In the genomic region with DNA sequence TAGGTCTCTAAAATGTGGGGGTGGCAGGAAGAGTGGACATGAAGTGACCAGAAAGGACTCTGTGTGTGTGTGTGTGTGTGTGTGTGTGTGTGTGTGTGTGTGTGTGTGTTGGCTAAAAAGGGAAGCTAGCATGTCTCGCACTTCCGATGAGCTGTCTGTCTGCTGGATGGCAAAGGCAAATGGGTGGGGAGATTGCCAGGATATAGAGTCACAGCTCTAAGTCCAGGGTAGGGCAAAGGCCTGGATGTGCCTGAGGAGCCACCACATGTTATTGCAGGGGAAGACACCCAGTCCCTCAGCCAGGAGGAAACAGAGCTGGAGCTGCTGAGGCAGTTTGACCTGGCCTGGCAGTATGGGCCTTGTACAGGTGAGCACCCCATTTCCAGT, we compare ENCODE assay signal across 8 mouse cellular contexts. TPM values are rescaled to one million over a fixed set of nuclear protein-coding genes. Genes with fewer than 3 reads are reported as not detected.
DNase-seq lines count a peak whose midpoint lies in the region; ATAC-seq and TF ChIP-seq lines count a peak whose summit lies in the region.

No protein-coding gene starts in this region.

- H3ac ChIP-seq in C2C12 (ENCODE audit: control insufficient read depth, insufficient read length, low read depth): peak overlapping the region; percentile 62

- WGBS in limb, embryonic 14.5 days: 36% methylated on average over 2 of the region's 2 CpGs
- WGBS in neural tube, embryonic 14.5 days: 52% methylated on average over 2 of the region's 2 CpGs

- peak; percentile 37 for DNase-seq in gastrocnemius, postnatal 14 days
- no peak for DNase-seq in gastrocnemius, postnatal 4 days (ENCODE audit: low spot score in 2 of 2)
- no peak for DNase-seq in limb, embryonic 14.5 days (ENCODE audit: low spot score)
- DNase-seq in adrenal gland, postnatal 36 days: no peak
- DNase-seq in testis, postnatal 10 days (ENCODE audit: low spot score): no peak

- no peaks in the 10 kb centered on the region for H3K79me3 ChIP-seq in C2C12 (ENCODE audit: low read depth)

- peaks cover 12% of the 10 kb centered on the region for H3K79me2 ChIP-seq in C2C12 (ENCODE audit: control insufficient read depth, insufficient read depth)

- peak overlapping the region; percentile 35 for H3K4me3 ChIP-seq in C2C12 (ENCODE audit: insufficient read depth, poor library complexity, severe bottlenecking)
- H3K4me3 ChIP-seq in limb, embryonic 14.5 days (replicated peaks; ENCODE audit: low read length): peak overlapping the region; percentile 53
- peak overlapping the region; percentile 50 for H3K4me3 ChIP-seq in neural tube, embryonic 14.5 days (ENCODE audit: low read depth, low read length)

- intact Hi-C loops in gastrocnemius, postnatal 14 days (cut with DNase I; ENCODE audit: low total_unique reads): no loop called here

- H3K36me3 ChIP-seq in C2C12 (ENCODE audit: control insufficient read depth, insufficient read depth): no peaks in the 10 kb centered on the region
- H3K36me3 ChIP-seq in limb, embryonic 14.5 days (ENCODE audit: control insufficient read depth, insufficient read depth, low read length): no peaks in the 10 kb centered on the region
- H3K36me3 ChIP-seq in neural tube, embryonic 14.5 days (ENCODE audit: control insufficient read depth, insufficient read depth, low read length): no peaks in the 10 kb centered on the region

- peak overlapping the region; percentile 61 for H3K9ac ChIP-seq in limb, embryonic 14.5 days (ENCODE audit: low read depth, low read length, severe bottlenecking)
- H3K9ac ChIP-seq in neural tube, embryonic 14.5 days (replicated peaks; ENCODE audit: low read depth, low read length): peak overlapping the region; percentile 71

- peaks cover 9% of the 10 kb centered on the region; the same call in 1 of the 2 replicates for H3K4me1 ChIP-seq in limb, embryonic 14.5 days (ENCODE audit: control insufficient read depth, insufficient read depth, low read length)
- peaks cover 8% of the 10 kb centered on the region for H3K4me1 ChIP-seq in neural tube, embryonic 14.5 days (ENCODE audit: control insufficient read depth, insufficient read depth, low read length)

- no peak for TF ChIP-seq POLR2A in limb, embryonic 14.5 days (IDR thresholded peaks at IDR 0.05; ENCODE audit: borderline replicate concordance, extremely low read depth, insufficient read depth, insufficient read length)

- H3K4me2 ChIP-seq in limb, embryonic 14.5 days (replicated peaks; ENCODE audit: low read depth, low read length, severe bottlenecking): peak overlapping the region; percentile 81
- peak overlapping the region; percentile 83 for H3K4me2 ChIP-seq in neural tube, embryonic 14.5 days (ENCODE audit: low read depth, low read length)

- 0 out of 2 replicates have a peak, but pooled peaks have one; percentile 4 for ATAC-seq in erythroid progenitor cell, adult 5-6 weeks (replicated peaks; ENCODE audit: low FRiP score, poor library complexity, severe bottlenecking)
- no peak for ATAC-seq in limb, embryonic 14.5 days (ENCODE audit: low FRiP score, low read depth)
- no peak for ATAC-seq in neural tube, embryonic 14.5 days (ENCODE audit: low read depth)

- no peaks in the 10 kb centered on the region for H3K27me3 ChIP-seq in C2C12 (ENCODE audit: control insufficient read depth, insufficient read depth, insufficient read length)
- no peaks in the 10 kb centered on the region for H3K27me3 ChIP-seq in limb, embryonic 14.5 days (ENCODE audit: control insufficient read depth, insufficient read depth, low read length)
- no peaks in the 10 kb centered on the region for H3K27me3 ChIP-seq in neural tube, embryonic 14.5 days (ENCODE audit: control insufficient read depth, insufficient read depth, low read length)

- no peaks in the 10 kb centered on the region for H3K9me3 ChIP-seq in limb, embryonic 14.5 days (ENCODE audit: control insufficient read depth, low read length)
- H3K9me3 ChIP-seq in neural tube, embryonic 14.5 days (ENCODE audit: control insufficient read depth, low read length): no peaks in the 10 kb centered on the region

- peak overlapping the region; percentile 27; the same call in 1 of the 2 replicates for H3K27ac ChIP-seq in limb, embryonic 14.5 days (replicated peaks; ENCODE audit: low read depth, low read length)
- peak overlapping the region; percentile 72 for H3K27ac ChIP-seq in neural tube, embryonic 14.5 days (ENCODE audit: low read depth, low read length)

- TF ChIP-seq CTCF in C2C12 (IDR thresholded peaks at IDR 0.05; ENCODE audit: control insufficient read depth, insufficient read depth, insufficient read length): no peak

TF ChIP-seq in C2C12, 6 proteins besides CTCF, POLR2A, EP300 and RAD21:
- no peak for TF ChIP-seq FOSL1 (IDR thresholded peaks at IDR 0.05; ENCODE audit: insufficient read depth, low read length, poor library complexity, severe bottlenecking)
- TF ChIP-seq CEBPB (IDR thresholded peaks at IDR 0.05; ENCODE audit: low read depth): no peak
- no peak for TF ChIP-seq USF1 (IDR thresholded peaks at IDR 0.05; ENCODE audit: low read depth)
- no peak for TF ChIP-seq MYOG (IDR thresholded peaks at IDR 0.05; ENCODE audit: control insufficient read depth, extremely low read depth, insufficient read length)
- TF ChIP-seq MAX (IDR thresholded peaks at IDR 0.05): no peak
- TF ChIP-seq MYOD1 (IDR thresholded peaks at IDR 0.05; ENCODE audit: control insufficient read depth, insufficient read length, low read depth): no peak
TF ChIP-seq in C2C12: peak in this region for 0.

RNA-seq across cellular contexts. Expression of a gene that starts 0.5 kb away (rescaled TPM):
- 10 to 100 TPM; 21.4 to 22.7 TPM for total RNA-seq in gastrocnemius, postnatal 14 days (2021)
- total RNA-seq in gastrocnemius, postnatal 4 days (2021): 10 to 100 TPM; 31.4 to 34.3 TPM
- polyA plus RNA-seq in C2C12 (2012; fragmentation: generic; extraction: Trizol): 112 TPM
- total RNA-seq in erythroid progenitor cell, adult 5-6 weeks (2015; ENCODE audit: low replicate concordance): 21.8 and 24.5 TPM in 2 replicates
- 5.0 and 16.1 TPM in 2 replicates for total RNA-seq in erythroid progenitor cell, adult 5-6 weeks (2017; ENCODE audit: low replicate concordance)
- polyA plus RNA-seq in limb, embryonic 14.5 days (2012; rRNA removed): 48.0 and 50.7 TPM in 2 replicates
- 26.5 and 28.4 TPM in 2 replicates for polyA plus RNA-seq in limb, embryonic 14.5 days (2014; fragmentation: Nextera tagmentation; extraction: Ambion mirVana)
- polyA plus RNA-seq in neural tube, embryonic 14.5 days (2014; fragmentation: Nextera tagmentation; extraction: Ambion mirVana): 21.1 and 22.6 TPM in 2 replicates
- total RNA-seq in adrenal gland, postnatal 36 days (2021): 10 to 100 TPM; 50.2 to 54.4 TPM

RNA-seq across cellular contexts. Expression of a gene that starts 18.0 kb away (rescaled TPM):
- total RNA-seq in gastrocnemius, postnatal 14 days (2021): not detected
- not detected for total RNA-seq in gastrocnemius, postnatal 4 days (2021)
- polyA plus RNA-seq in C2C12 (2012; fragmentation: generic; extraction: Trizol): 0.90 TPM
- total RNA-seq in erythroid progenitor cell, adult 5-6 weeks (2015; ENCODE audit: low replicate concordance): not detected in 2 replicates
- total RNA-seq in erythroid progenitor cell, adult 5-6 weeks (2017; ENCODE audit: low replicate concordance): not detected in 2 replicates
- polyA plus RNA-seq in limb, embryonic 14.5 days (2012; rRNA removed): 0.83 and 1.0 TPM in 2 replicates
- not detected in 2 replicates for polyA plus RNA-seq in limb, embryonic 14.5 days (2014; fragmentation: Nextera tagmentation; extraction: Ambion mirVana)
- not detected in 2 replicates for polyA plus RNA-seq in neural tube, embryonic 14.5 days (2014; fragmentation: Nextera tagmentation; extraction: Ambion mirVana)
- not detected for total RNA-seq in adrenal gland, postnatal 36 days (2021)

RNA-seq across cellular contexts. Expression of a gene that starts 18.1 kb away (rescaled TPM):
- 1 to 10 TPM in 1 of 2 experiments, under 1 TPM in 1; 0.58 to 1.2 TPM for total RNA-seq in gastrocnemius, postnatal 14 days (2021)
- 1 to 10 TPM; 1.6 to 2.7 TPM for total RNA-seq in gastrocnemius, postnatal 4 days (2021)
- polyA plus RNA-seq in C2C12 (2012; fragmentation: generic; extraction: Trizol): 24.8 TPM
- total RNA-seq in erythroid progenitor cell, adult 5-6 weeks (2015; ENCODE audit: low replicate concordance): not detected in 2 replicates
- 0.15 and 1.2 TPM in 2 replicates for total RNA-seq in erythroid progenitor cell, adult 5-6 weeks (2017; ENCODE audit: low replicate concordance)
- polyA plus RNA-seq in limb, embryonic 14.5 days (2012; rRNA removed): 42.8 and 61.2 TPM in 2 replicates
- polyA plus RNA-seq in limb, embryonic 14.5 days (2014; fragmentation: Nextera tagmentation; extraction: Ambion mirVana): 7.7 and 8.7 TPM in 2 replicates
- polyA plus RNA-seq in neural tube, embryonic 14.5 days (2014; fragmentation: Nextera tagmentation; extraction: Ambion mirVana): 0.78 and 1.5 TPM in 2 replicates
- 10 to 100 TPM in 1 of 2 experiments, 1 to 10 TPM in 1; 6.3 to 17.4 TPM for total RNA-seq in adrenal gland, postnatal 36 days (2021)

RNA-seq across cellular contexts. Expression of a gene that starts 30.7 kb away (rescaled TPM):
- 1 to 10 TPM; 3.1 to 3.4 TPM for total RNA-seq in gastrocnemius, postnatal 14 days (2021)
- 1 to 10 TPM; 7.3 to 8.3 TPM for total RNA-seq in gastrocnemius, postnatal 4 days (2021)
- 33.3 TPM for polyA plus RNA-seq in C2C12 (2012; fragmentation: generic; extraction: Trizol)
- total RNA-seq in erythroid progenitor cell, adult 5-6 weeks (2015; ENCODE audit: low replicate concordance): 44.0 and 54.1 TPM in 2 replicates
- total RNA-seq in erythroid progenitor cell, adult 5-6 weeks (2017; ENCODE audit: low replicate concordance): 27.5 and 41.6 TPM in 2 replicates
- polyA plus RNA-seq in limb, embryonic 14.5 days (2012; rRNA removed): 57.5 and 75.5 TPM in 2 replicates
- polyA plus RNA-seq in limb, embryonic 14.5 days (2014; fragmentation: Nextera tagmentation; extraction: Ambion mirVana): 33.3 and 38.0 TPM in 2 replicates
- polyA plus RNA-seq in neural tube, embryonic 14.5 days (2014; fragmentation: Nextera tagmentation; extraction: Ambion mirVana): 23.0 and 23.7 TPM in 2 replicates
- 1 to 10 TPM; 7.6 TPM for total RNA-seq in adrenal gland, postnatal 36 days (2021)

RNA-seq across cellular contexts. Expression of a gene that starts 36.8 kb away (rescaled TPM):
- 1 to 10 TPM; 2.6 to 4.4 TPM for total RNA-seq in gastrocnemius, postnatal 14 days (2021)
- total RNA-seq in gastrocnemius, postnatal 4 days (2021): 1 to 10 TPM; 4.4 to 5.2 TPM
- 0.34 TPM for polyA plus RNA-seq in C2C12 (2012; fragmentation: generic; extraction: Trizol)
- total RNA-seq in erythroid progenitor cell, adult 5-6 weeks (2015; ENCODE audit: low replicate concordance): 2.2 and 16.8 TPM in 2 replicates
- total RNA-seq in erythroid progenitor cell, adult 5-6 weeks (2017; ENCODE audit: low replicate concordance): 0.90 and 5.2 TPM in 2 replicates
- 57.5 and 65.5 TPM in 2 replicates for polyA plus RNA-seq in limb, embryonic 14.5 days (2012; rRNA removed)
- polyA plus RNA-seq in limb, embryonic 14.5 days (2014; fragmentation: Nextera tagmentation; extraction: Ambion mirVana): 21.2 and 22.3 TPM in 2 replicates
- polyA plus RNA-seq in neural tube, embryonic 14.5 days (2014; fragmentation: Nextera tagmentation; extraction: Ambion mirVana): 12.2 and 14.0 TPM in 2 replicates
- total RNA-seq in adrenal gland, postnatal 36 days (2021): 10 to 100 TPM; 28.1 to 30.1 TPM
